10 mouse cellular contexts compared by ENCODE assay signal in the genomic region with DNA sequence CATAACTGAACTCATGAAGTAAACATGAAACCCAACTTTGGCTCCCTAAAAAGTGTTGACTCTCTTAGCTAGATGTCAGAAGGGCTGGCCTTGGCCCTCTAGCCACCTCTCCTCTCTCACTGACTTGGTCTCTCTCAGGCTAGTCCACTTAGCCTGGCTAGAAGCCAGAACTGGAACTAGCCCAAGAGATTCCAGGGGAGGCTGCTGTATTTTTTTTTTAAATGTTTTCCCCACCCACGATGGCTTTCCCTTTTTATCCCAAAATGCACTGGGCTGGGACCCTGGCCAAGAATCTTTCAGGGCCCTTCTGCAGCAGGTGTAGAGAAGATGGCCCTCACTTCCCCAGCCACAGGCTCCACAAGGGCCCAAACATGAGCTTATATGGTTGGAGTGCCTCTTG. TPM values are rescaled to one million over a fixed set of nuclear protein-coding genes. Genes with fewer than 3 reads are reported as not detected.
DNase-seq lines count a peak whose midpoint lies in the region; ATAC-seq and TF ChIP-seq lines count a peak whose summit lies in the region.
"Had no signal": no experiment of that assay in that cellular context is flagged by ENCODE, and none has a peak within 500 bp of the region (broad histone marks: within the 10 kb centered on the region; RNA-seq: fewer than 3 reads in every experiment).

No protein-coding gene starts in this region.

- no peaks in the 10 kb centered on the region for H3K9me3 ChIP-seq in heart, embryonic 13.5 days
- no peaks in the 10 kb centered on the region for H3K9me3 ChIP-seq in limb, embryonic 15.5 days

- no peak overlapping the region for H3K4me2 ChIP-seq in heart, embryonic 13.5 days
- 0 out of 2 replicates have a peak overlapping the region, but pooled peaks have one; percentile 5 for H3K4me2 ChIP-seq in limb, embryonic 15.5 days

- intact Hi-C loops in left cerebral cortex, adult 2 months (cut with DNase I): loop anchor here (5.0 kb wide), 2 partner anchors 103 to 193 kb away; a partner anchor contains a TSS

- H3K36me3 ChIP-seq in heart, embryonic 13.5 days: no peaks in the 10 kb centered on the region
- 0 out of 2 replicates have a peak, but pooled peaks cover 3% of the 10 kb centered on the region for H3K36me3 ChIP-seq in limb, embryonic 15.5 days

- peaks cover 63% of the 10 kb centered on the region for H3K27me3 ChIP-seq in heart, embryonic 13.5 days (replicated peaks)
- H3K27me3 ChIP-seq in limb, embryonic 15.5 days: peaks cover 40% of the 10 kb centered on the region

- no peak for ATAC-seq in heart, embryonic 13.5 days (ENCODE audit: extremely low read depth, insufficient number of reproducible peaks, low FRiP score, low TSS enrichment)
- ATAC-seq in limb, embryonic 15.5 days (ENCODE audit: insufficient number of reproducible peaks, low FRiP score, low TSS enrichment, low read depth): no peak
- ATAC-seq in erythroid progenitor cell, adult 5-6 weeks (replicated peaks; ENCODE audit: low FRiP score, poor library complexity, severe bottlenecking): no peak

- TF ChIP-seq CTCF in left cerebral cortex, adult 2 months (IDR thresholded peaks at IDR 0.05): no peak

- H3K4me3 ChIP-seq in heart, embryonic 13.5 days: no peak overlapping the region
- no peak overlapping the region for H3K4me3 ChIP-seq in limb, embryonic 15.5 days
- no peak overlapping the region for H3K4me3 ChIP-seq in left cerebral cortex, adult 2 months

- H3K9ac ChIP-seq in heart, embryonic 13.5 days: peak overlapping the region; percentile 19
- H3K9ac ChIP-seq in limb, embryonic 15.5 days: no peak overlapping the region

- peaks cover 72% of the 10 kb centered on the region for H3K4me1 ChIP-seq in heart, embryonic 13.5 days
- peaks cover 79% of the 10 kb centered on the region for H3K4me1 ChIP-seq in limb, embryonic 15.5 days

- WGBS in heart, embryonic 13.5 days: 11% methylated on average over 1 of the region's 1 CpGs
- WGBS in limb, embryonic 15.5 days: 6% methylated on average over 1 of the region's 1 CpGs

- peak; percentile 83 for DNase-seq in urinary bladder, postnatal 14 days (ENCODE audit: low spot score)
- DNase-seq in urinary bladder, postnatal 10 days (ENCODE audit: low spot score): no peak
- no peak for DNase-seq in layer of hippocampus, adult 8-10 months (ENCODE audit: low spot score in 2 of 2)
- no peak for DNase-seq in left cerebral cortex, adult 2 months (ENCODE audit: extremely low spot score in 1 of 2, low spot score in 2 of 2)
- no peak for DNase-seq in spleen, postnatal 10 days (ENCODE audit: low spot score in 2 of 2)

- peak overlapping the region; percentile 69 for H3K27ac ChIP-seq in heart, embryonic 13.5 days (replicated peaks)
- H3K27ac ChIP-seq in limb, embryonic 15.5 days: peak overlapping the region; percentile 87
- no peak overlapping the region for H3K27ac ChIP-seq in left cerebral cortex, adult 2 months

RNA-seq across cellular contexts. Expression of a gene that starts 4.2 kb away (rescaled TPM):
- 11.7 and 12.8 TPM in 2 replicates for polyA plus RNA-seq in heart, embryonic 13.5 days (2015; fragmentation: Nextera tagmentation; extraction: Ambion mirVana)
- 69.2 and 77.5 TPM in 2 replicates for polyA plus RNA-seq in limb, embryonic 15.5 days (2015; fragmentation: Nextera tagmentation; extraction: Ambion mirVana)
- total RNA-seq in erythroid progenitor cell, adult 5-6 weeks (2015; ENCODE audit: low replicate concordance): 15.5 and 36.4 TPM in 2 replicates
- total RNA-seq in erythroid progenitor cell, adult 5-6 weeks (2017; ENCODE audit: low replicate concordance): 10.0 and 11.3 TPM in 2 replicates
- 1 to 10 TPM in 2 of 4 experiments, under 1 TPM in 2; 0.62 to 1.4 (median 1.0) TPM for total RNA-seq in layer of hippocampus, adult 8-10 months (2022)
- 1 to 10 TPM; 8.9 to 9.6 TPM for total RNA-seq in left cerebral cortex, adult 2 months (2021)
- total RNA-seq: megakaryocyte progenitor cell, adult 5-6 weeks had no signal

RNA-seq across cellular contexts. Expression of a gene that starts 16.5 kb away (rescaled TPM):
- polyA plus RNA-seq in heart, embryonic 13.5 days (2015; fragmentation: Nextera tagmentation; extraction: Ambion mirVana): 3.2 and 3.4 TPM in 2 replicates
- polyA plus RNA-seq in limb, embryonic 15.5 days (2015; fragmentation: Nextera tagmentation; extraction: Ambion mirVana): 29.5 and 31.8 TPM in 2 replicates
- 1.3 and 9.7 TPM in 2 replicates for total RNA-seq in erythroid progenitor cell, adult 5-6 weeks (2015; ENCODE audit: low replicate concordance)
- not detected in 2 replicates for total RNA-seq in erythroid progenitor cell, adult 5-6 weeks (2017; ENCODE audit: low replicate concordance)
- total RNA-seq in layer of hippocampus, adult 8-10 months (2022): 10 to 100 TPM; 52.8 to 62.0 (median 58.8) TPM
- total RNA-seq in left cerebral cortex, adult 2 months (2021): 10 to 100 TPM; 50.3 to 55.3 TPM
- total RNA-seq: megakaryocyte progenitor cell, adult 5-6 weeks; MEL had no signal

RNA-seq across cellular contexts. Expression of a gene that starts 27.2 kb away (rescaled TPM):
- 0.31 and 0.33 TPM in 2 replicates for polyA plus RNA-seq in heart, embryonic 13.5 days (2015; fragmentation: Nextera tagmentation; extraction: Ambion mirVana)
- 0.58 and 0.61 TPM in 2 replicates for polyA plus RNA-seq in limb, embryonic 15.5 days (2015; fragmentation: Nextera tagmentation; extraction: Ambion mirVana)
- 6.8 and 8.8 TPM in 2 replicates for total RNA-seq in erythroid progenitor cell, adult 5-6 weeks (2015; ENCODE audit: low replicate concordance)
- 1.8 and 2.6 TPM in 2 replicates for total RNA-seq in erythroid progenitor cell, adult 5-6 weeks (2017; ENCODE audit: low replicate concordance)
- total RNA-seq in layer of hippocampus, adult 8-10 months (2022): 1 to 10 TPM in 1 of 4 experiments, under 1 TPM in 3; 0.39 to 1.5 (median 0.75) TPM
- under 1 TPM; 0.44 to 0.45 TPM for total RNA-seq in left cerebral cortex, adult 2 months (2021)

Comparison
In these comparisons a context has a peak if more than half of its experiments do, and no peak if none do; other contexts are left out.
1. RNA of a gene that starts 4.2 kb away (total RNA-seq): 10.0 to 36.4 TPM in erythroid progenitor cell, adult 5-6 weeks and 8.9 to 9.6 TPM in left cerebral cortex, adult 2 months; 0.62 to 1.4 TPM in layer of hippocampus, adult 8-10 months; every median in the first group is over 4 times any median in the second.
2. RNA of a gene that starts 16.5 kb away (total RNA-seq): 52.8 to 62.0 TPM in layer of hippocampus, adult 8-10 months and 50.3 to 55.3 TPM in left cerebral cortex, adult 2 months; 1.3 to 9.7 TPM in erythroid progenitor cell, adult 5-6 weeks; every median in the first group is over 4 times any median in the second.